Mouse (Mus musculus) stomach, postnatal 0 days (tissue): Measurements from ENCODE around the gene Mars.

Experiments
- CTCF ChIP-seq: IDR thresholded peaks from 2 replicates; pipeline ENCODE4 v1.5.1; 2016; ENCODE audit warnings: antibody characterized with exemption, low read depth, mild to moderate bottlenecking, moderate library complexity
- EP300 ChIP-seq: optimal IDR thresholded peaks from 2 replicates; pipeline ENCODE3; 2016; ENCODE audit warnings: antibody characterized with exemption

- TF ChIP-seq CTCF (peak; percentile 96), EP300 (no peak)
Observed at GRCm38 (mm10) chr10:127341891-127342639, 30.5 kb upstream of the Mars start, which contains the start of gene Gli1.
